Mouse (Mus musculus): ENCODE measurements around the gene Gm7029.

Gm7029 gene

GRCm38 (mm10) chr17:33913905-33914304 lies 40.3 kb downstream of the Gm7029 start:
- DNase-seq (ENCODE audit: low spot score): no peak

- no peak for DNase-seq (ENCODE audit: low spot score)
Observed at GRCm38 (mm10) chr17:33914969-33915391, 41.3 kb downstream of the Gm7029 start.

DNA sequence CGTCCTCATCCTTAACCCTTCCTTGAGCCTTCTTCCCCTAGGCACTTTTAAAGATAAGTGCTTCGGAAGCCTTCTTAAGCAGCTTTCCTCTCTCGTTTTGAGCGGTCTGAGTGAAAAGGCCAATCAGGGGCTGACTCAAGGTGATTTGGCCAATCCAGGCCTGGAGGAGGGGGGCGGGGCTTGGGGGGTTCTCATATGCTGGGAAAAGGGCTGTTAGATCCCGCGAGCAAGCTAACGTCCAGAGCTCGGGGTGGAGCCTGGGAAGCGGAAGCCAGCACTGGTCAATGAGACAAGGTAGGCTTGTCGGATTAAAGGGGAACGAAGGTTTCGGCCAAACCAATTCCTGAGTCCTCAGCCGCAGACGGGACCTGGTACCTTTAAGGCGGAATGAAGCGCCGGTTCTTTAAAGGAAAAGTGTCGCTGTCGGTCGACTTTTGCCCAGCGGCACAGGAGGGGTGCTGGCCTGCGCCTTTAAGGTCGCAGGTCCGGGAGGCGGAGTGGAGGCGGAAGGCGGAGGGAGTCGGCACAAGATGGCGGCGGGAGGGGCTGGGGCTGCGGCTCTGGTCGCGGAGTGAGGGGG lies 42.1 kb downstream of the Gm7029 start, which contains the start of the genes Tapbp and Zbtb22:
Tapbp (plus strand) TSS at position 229 of the 580 bp plus-strand sequence.
Zbtb22 (plus strand) TSS at position 234 of the 580 bp plus-strand sequence.
- peak; percentile 99 for DNase-seq (ENCODE audit: low spot score)

- no peak for DNase-seq (ENCODE audit: low spot score)
Observed at GRCm38 (mm10) chr17:33916294-33916693, 42.7 kb downstream of the Gm7029 start.

DNA sequence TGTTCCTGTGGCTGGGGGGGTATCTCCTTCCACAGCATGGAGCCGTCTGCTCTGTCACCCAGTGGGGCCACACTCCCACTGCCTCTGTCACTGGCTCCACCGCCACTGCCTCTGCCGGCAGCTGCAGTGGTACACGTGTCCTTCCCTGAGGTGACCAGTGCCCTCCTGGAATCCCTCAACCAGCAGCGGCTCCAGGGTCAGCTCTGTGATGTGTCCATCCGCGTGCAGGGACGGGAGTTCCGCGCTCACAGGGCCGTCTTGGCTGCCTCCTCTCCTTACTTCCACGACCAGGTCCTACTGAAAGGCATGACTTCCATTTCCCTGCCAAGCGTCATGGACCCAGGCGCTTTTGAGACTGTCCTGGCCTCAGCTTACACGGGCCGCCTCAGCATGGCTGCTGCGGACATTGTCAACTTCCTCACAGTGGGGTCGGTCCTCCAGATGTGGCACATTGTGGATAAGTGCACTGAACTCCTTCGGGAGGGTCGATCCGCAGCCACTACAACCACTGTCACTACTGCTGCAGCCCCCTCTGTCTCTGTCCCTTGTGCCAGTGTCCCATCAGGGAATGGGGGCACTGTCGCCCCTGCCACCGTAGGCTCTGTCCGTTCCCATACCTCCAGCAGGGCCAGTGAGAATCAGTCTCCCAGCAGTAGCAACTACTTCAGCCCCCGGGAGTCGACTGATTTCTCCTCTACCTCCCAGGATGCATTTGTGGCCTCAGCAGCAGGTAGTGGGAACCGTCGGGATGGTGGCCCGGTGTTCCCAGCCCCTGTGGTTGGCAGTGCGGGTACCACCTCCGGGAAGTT lies 43.4 kb downstream of the Gm7029 start:
- DNase-seq (ENCODE audit: low spot score): no peak

DNA sequence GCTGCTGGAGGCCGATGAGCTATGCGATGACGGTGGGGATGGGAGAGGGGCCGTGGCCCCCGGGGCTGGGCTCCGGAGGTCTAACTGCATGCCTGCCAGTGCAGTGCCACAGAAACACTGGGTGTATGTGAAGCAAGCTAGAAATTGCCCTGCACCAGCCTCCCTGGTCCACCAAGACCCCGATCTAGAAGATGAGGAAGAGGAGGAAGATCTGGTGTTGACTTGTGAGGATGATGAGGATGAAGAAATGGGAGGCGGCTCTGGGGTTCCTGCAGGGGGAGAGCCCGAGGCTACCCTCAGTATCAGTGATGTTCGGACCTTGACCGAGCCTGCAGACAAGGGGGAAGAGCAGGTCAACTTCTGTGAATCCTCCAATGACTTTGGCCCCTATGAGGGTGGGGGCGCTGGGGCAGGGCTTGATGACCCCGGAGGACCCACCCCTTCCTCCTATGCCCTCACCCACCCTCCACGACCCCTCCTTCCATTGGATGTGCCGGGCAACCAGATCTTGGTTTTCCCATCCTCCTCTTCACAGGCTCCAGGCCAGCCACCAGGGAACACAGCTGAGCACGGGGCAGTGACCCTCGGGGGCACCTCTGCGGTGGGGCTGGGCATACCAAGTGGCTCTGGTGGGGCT lies 44.1 kb downstream of the Gm7029 start:
- no peak for DNase-seq (ENCODE audit: low spot score)

DNA sequence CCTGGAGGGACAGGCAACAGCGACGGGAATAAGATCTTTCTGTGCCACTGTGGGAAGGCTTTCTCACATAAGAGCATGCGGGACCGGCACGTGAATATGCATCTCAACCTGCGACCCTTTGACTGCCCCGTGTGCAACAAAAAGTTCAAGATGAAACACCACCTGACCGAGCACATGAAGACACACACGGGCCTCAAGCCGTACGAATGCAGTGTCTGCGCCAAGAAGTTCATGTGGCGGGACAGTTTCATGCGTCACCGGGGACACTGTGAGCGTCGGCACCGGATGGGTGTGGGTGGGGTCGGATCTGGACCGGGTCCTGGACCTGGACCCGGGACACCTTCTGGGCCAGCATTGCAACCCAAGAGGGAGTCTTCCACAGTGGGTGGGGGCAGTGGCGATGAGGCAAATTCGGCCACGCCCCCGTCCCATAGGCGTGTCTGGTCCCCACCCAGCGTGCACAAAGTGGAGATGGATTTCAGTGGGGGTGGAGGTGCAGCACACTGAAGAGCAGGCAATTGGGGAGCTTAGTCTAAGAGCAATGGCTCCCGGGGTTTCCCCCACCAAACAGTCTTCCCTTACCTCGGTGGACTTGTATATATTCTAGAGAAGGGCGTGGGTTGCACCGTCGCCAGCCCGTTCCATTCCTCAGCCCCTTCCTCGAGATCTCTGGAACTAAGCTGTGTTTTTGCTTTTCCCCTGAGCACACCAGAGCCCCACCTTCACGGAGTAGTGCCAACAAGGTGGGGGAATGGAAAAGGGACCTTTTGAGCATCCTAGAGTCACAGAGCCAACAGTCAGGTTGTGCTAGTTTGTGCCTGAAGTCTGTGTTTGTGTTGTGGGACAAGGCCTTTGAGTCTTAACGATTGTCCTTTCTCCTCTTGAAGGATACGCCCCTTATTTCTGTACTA lies 44.9 kb downstream of the Gm7029 start:
- no peak for DNase-seq (ENCODE audit: low spot score)

GRCm38 (mm10) chr17:33919351-33920281 lies 46.0 kb downstream of the Gm7029 start:
- DNase-seq (ENCODE audit: low spot score): peak; percentile 58

DNA sequence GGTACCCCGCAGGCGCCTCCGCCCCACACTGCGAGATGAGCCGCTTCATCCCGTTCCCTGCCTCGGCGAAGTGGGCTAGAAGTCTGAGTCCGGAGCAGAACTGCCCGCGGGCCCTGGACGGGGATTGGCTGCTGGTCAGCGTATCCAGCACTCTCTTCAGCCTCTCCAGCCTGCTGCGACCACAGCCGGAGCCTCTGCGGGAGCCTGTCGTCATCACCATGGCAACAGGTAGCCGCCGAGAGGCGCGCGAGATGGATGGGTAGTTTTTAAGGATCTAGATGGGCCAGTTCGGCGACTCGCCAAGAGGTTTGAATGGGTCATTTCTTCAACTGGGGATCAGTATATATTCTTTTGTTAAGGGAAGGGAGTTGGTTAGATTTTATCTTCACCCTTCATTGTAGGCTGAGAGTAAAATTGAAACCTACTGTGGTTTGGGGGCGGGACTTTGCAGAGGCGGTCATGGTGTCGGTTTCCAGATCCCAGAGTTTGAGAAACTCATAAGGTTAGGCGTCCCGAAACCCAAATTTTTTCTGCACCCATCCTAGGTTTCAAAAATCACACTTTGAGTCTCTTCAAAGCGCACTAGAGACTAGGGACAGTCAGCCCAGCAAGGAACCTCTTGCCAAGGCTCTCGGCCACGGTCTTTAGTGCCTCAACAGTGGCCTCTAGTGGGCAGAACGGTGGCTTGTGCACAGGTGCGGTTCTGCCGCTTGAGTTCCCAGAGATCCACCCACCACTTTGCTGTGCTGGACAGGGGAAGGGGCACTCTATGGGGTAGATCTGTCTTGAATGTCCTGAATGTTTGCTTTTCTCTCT lies 46.9 kb downstream of the Gm7029 start:
- peak; percentile 84 for DNase-seq (ENCODE audit: low spot score)

DNA sequence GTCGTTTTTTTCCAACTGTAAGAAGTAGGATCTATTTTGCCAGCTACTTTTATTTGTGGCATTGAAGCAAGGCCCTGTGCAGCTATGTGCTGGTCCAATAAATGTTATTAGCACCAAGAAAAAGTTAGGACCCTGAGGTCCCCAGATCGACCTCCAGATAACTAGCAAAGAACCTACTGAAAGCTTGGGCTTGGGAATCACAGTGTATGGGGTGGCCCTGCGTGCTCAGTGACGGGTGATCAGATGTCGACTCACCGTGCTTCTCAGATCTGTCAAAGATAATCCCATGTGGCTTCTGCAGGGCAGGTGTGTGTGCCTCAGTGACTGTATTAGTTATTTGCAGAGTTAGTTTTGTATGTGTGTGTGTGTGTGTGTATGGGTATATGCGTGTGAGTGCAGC lies 47.7 kb downstream of the Gm7029 start:
- DNase-seq (ENCODE audit: low spot score): no peak

Data from yolk sac, embryonic 10.5 days (tissue).